Mouse (Mus musculus) heart, adult 2 months (tissue): ENCODE measurements at regions not wholly inside any gene's neighbourhood (a gene's known extent, or its start where the extent isn't known, plus 50 kb on each side); places are given as distances from the start of the nearest gene placed in this dataset.

Source experiments
- CTCF ChIP-seq: fragments of 200-600 bp; IDR thresholded peaks from 2 replicates; pipeline ENCODE4 v1.8.1; 2022; ENCODE audit warnings: antibody characterized with exemption, mild to moderate bottlenecking, moderate library complexity
- EP300 ChIP-seq: fragments of 200-500 bp; IDR thresholded peaks from 2 replicates; pipeline ENCODE4 v1.6.1; 2011; ENCODE audit warnings: low read depth, low read length, control low read depth; ENCODE audit not compliant: insufficient read depth
- POLR2A ChIP-seq: fragments of 200-500 bp; IDR thresholded peaks from 2 replicates; pipeline ENCODE4 v1.6.1; 2011; ENCODE audit warnings: mild to moderate bottlenecking, low read depth, low read length, control low read depth; ENCODE audit not compliant: insufficient read depth

DNA sequence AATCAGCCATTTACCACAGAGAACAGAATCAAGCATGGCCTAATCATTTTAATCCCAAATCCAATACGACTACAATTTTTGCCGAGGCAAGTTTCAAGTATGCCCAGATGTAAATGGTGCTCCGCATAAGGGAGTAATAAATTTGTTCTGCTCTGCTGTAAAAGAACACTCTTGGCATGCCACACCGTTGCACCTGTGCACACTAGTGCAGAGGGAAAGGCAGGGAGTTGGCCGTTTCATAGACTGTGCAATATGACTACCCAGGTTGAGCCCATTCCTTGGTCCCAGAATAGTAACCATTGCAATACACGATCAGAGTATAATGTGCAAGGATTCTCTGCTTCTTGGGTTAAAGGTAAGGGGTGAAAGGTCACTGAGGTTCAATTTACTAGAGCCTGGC, 270.7 kb upstream of the Nrip1 start:
- TF ChIP-seq POLR2A: no peak
- TF ChIP-seq EP300: no peak
- no peak for TF ChIP-seq CTCF
